In genomic region chr2:130327057-130327456, GRCm38 (mm10) we compare ENCODE assay signal across 16 mouse cellular contexts. TPM values are rescaled to one million over a fixed set of nuclear protein-coding genes. Genes with fewer than 3 reads are reported as not detected.
"Had no signal": no experiment of that assay in that cellular context is flagged by ENCODE, and none has a peak within 500 bp of the region (broad histone marks: within the 10 kb centered on the region; RNA-seq: fewer than 3 reads in every experiment).

No protein-coding gene starts in this region.

- ATAC-seq: lung, postnatal 0 days had no signal

- DNase-seq: kidney, adult 9 months; kidney, postnatal 10 days; layer of hippocampus, adult 9-11 months; layer of hippocampus, postnatal 36 days; liver; lung, adult 2 months; lung, postnatal 36 days; midbrain, embryonic 14.5 days; thymus, adult 18-20 months; thymus, postnatal 14 days had no signal

- H3K36me3 ChIP-seq: limb, embryonic 12.5 days; neural tube, embryonic 12.5 days had no signal

- H3K4me3 ChIP-seq: limb, embryonic 12.5 days; neural tube, embryonic 12.5 days had no signal

- H3K27ac ChIP-seq: limb, embryonic 12.5 days; liver, embryonic 14.5 days; neural tube, embryonic 12.5 days had no signal

- H3K4me1 ChIP-seq: limb, embryonic 12.5 days; neural tube, embryonic 12.5 days had no signal

- H3K9me3 ChIP-seq: limb, embryonic 12.5 days; neural tube, embryonic 12.5 days had no signal

- H3K27me3 ChIP-seq: limb, embryonic 12.5 days; neural tube, embryonic 12.5 days had no signal

RNA-seq across cellular contexts. Expression of gene Ebf4, which starts 32.1 kb away (rescaled TPM):
- total RNA-seq: megakaryocyte progenitor cell, adult 5-6 weeks; neutrophil, adult 5-6 weeks had no signal
